Mouse (Mus musculus) stomach, embryonic 16.5 days (tissue): Measurements from ENCODE around the gene Pink1. TPM values are rescaled to one million over a fixed set of nuclear protein-coding genes. Genes with fewer than 3 reads are reported as not detected.

Source experiments
- ATAC-seq: fragments of 200-750 bp; cut with Nextera tagmentation; 2 replicates; pipeline ENCODE4 v1.8.0; 2017; ENCODE audit warnings: moderate number of reproducible peaks, moderate TSS enrichment; ENCODE audit not compliant: insufficient read depth, low FRiP score
- H3K27ac ChIP-seq: fragments of 300-500 bp; sonication (generic); 2 replicates; pipeline ENCODE4 v1.5.1; 2014; ENCODE audit warnings: low read length
- H3K27me3 ChIP-seq: fragments of 300-500 bp; sonication (generic); 2 replicates; pipeline ENCODE4 v1.6.1; 2014; ENCODE audit warnings: low read length, control low read depth, mixed read lengths; ENCODE audit not compliant: control insufficient read depth, insufficient read depth
- H3K36me3 ChIP-seq: fragments of 300-500 bp; sonication (generic); 2 replicates; pipeline ENCODE4 v1.6.1; 2014; ENCODE audit warnings: low read length; ENCODE audit not compliant: control insufficient read depth, insufficient read depth
- H3K4me1 ChIP-seq: fragments of 300-500 bp; sonication (generic); 2 replicates; pipeline ENCODE4 v1.6.1; 2014; ENCODE audit warnings: low read length, control low read depth, mixed read lengths; ENCODE audit not compliant: control insufficient read depth, insufficient read depth
- H3K4me2 ChIP-seq: fragments of 300-500 bp; sonication (generic); 2 replicates; pipeline ENCODE4 v1.6.1; 2014; ENCODE audit warnings: low read depth, low read length, mixed read lengths
- H3K4me3 ChIP-seq: fragments of 300-500 bp; sonication (generic); replicated peaks from 2 replicates; pipeline ENCODE4 v1.5.1; 2014; ENCODE audit warnings: mild to moderate bottlenecking, low read length
- H3K9ac ChIP-seq: fragments of 300-500 bp; sonication (generic); 2 replicates; pipeline ENCODE4 v1.6.1; 2014; ENCODE audit warnings: low read length
- H3K9me3 ChIP-seq: fragments of 300-500 bp; sonication (generic); replicated peaks from 2 replicates; pipeline ENCODE4 v1.6.1; 2016; ENCODE audit warnings: low read length, control low read depth; ENCODE audit not compliant: control insufficient read depth
- WGBS: fragments of 180-500 bp; shearing (Covaris S2); extraction: QIAGEN DNeasy Blood & Tissue Kit; methylation state at CpG from one replicate; pipeline ENCODE4 v1.1.7; 2014; 5-methylcytosine and 5-hydroxymethylcytosine counted together
- polyA plus RNA-seq: library from polyadenylated mRNA; unstranded; fragments of >200 nt; fragmentation: Nextera tagmentation; extraction: Ambion mirVana; gene quantifications from 2 replicates; pipeline ENCODE4 v1.2.1, GENCODE M21; 2015

The Pink1 gene
- polyA plus RNA-seq, 1 experiment from 2014 or later = 33.0 TPM

- Histone ChIP-seq H3K4me1 (peaks cover 13% of the 10 kb centered on the region), H3K27me3 (no peaks in the 10 kb centered on the region), H3K4me3 (no peak overlapping the region), H3K9me3 (no peaks in the 10 kb centered on the region), H3K36me3 (no peaks in the 10 kb centered on the region), H3K9ac (no peak overlapping the region), H3K4me2 (no peak overlapping the region), H3K27ac (no peak overlapping the region)
- 84% methylated on average over 10 of the region's 10 CpGs for WGBS
- no peak for ATAC-seq
Observed at GRCm38 (mm10) chr4:138301271-138301780, 24.8 kb downstream of the Pink1 start.

- Histone ChIP-seq H3K27ac (no peak overlapping the region), H3K9me3 (no peaks in the 10 kb centered on the region), H3K27me3 (no peaks in the 10 kb centered on the region), H3K4me1 (no peaks in the 10 kb centered on the region), H3K36me3 (no peaks in the 10 kb centered on the region), H3K4me2 (no peak overlapping the region), H3K4me3 (no peak overlapping the region), H3K9ac (no peak overlapping the region)
- 73% methylated on average over 13 of the region's 14 CpGs for WGBS
- ATAC-seq = no peak
Observed at GRCm38 (mm10) chr4:138293949-138294550, 32.1 kb downstream of the Pink1 start.

- H3K27ac ChIP-seq = no peak overlapping the region
- no peak overlapping the region for H3K4me2 ChIP-seq
- no peak for ATAC-seq
- H3K36me3 ChIP-seq = no peaks in the 10 kb centered on the region
- H3K27me3 ChIP-seq = no peaks in the 10 kb centered on the region
- no peaks in the 10 kb centered on the region for H3K9me3 ChIP-seq
- H3K4me1 ChIP-seq = no peaks in the 10 kb centered on the region
- H3K9ac ChIP-seq = peak overlapping the region; percentile 2; the same call in 1 of the 2 replicates
- 58% methylated on average over 18 of the region's 18 CpGs for WGBS
- no peak overlapping the region for H3K4me3 ChIP-seq
Observed at GRCm38 (mm10) chr4:138293261-138293948, 32.7 kb downstream of the Pink1 start.

- no peak overlapping the region for H3K4me3 ChIP-seq
- 80% methylated on average over 13 of the region's 13 CpGs for WGBS
- H3K9ac ChIP-seq = no peak overlapping the region
Observed at GRCm38 (mm10) chr4:138292028-138292427, 34.1 kb downstream of the Pink1 start.

GRCm38 (mm10) chr4:138288691-138289090 is 37.4 kb downstream of the Pink1 start:
- Histone ChIP-seq H3K9me3 (no peaks in the 10 kb centered on the region), H3K4me1 (no peaks in the 10 kb centered on the region), H3K4me2 (no peak overlapping the region), H3K36me3 (no peaks in the 10 kb centered on the region), H3K9ac (no peak overlapping the region), H3K27ac (no peak overlapping the region), H3K4me3 (no peak overlapping the region), H3K27me3 (no peaks in the 10 kb centered on the region)
- 82% methylated on average over 7 of the region's 7 CpGs for WGBS
- ATAC-seq = no peak

More at GRCm38 (mm10) chr4:138292028-138292427, 34.1 kb downstream of the Pink1 start:
- H3K9me3 ChIP-seq = no peaks in the 10 kb centered on the region
- no peak for ATAC-seq
- no peaks in the 10 kb centered on the region for H3K27me3 ChIP-seq
- H3K27ac ChIP-seq = no peak overlapping the region
- no peak overlapping the region for H3K4me2 ChIP-seq
- no peaks in the 10 kb centered on the region for H3K4me1 ChIP-seq
- no peaks in the 10 kb centered on the region for H3K36me3 ChIP-seq

- Histone ChIP-seq H3K4me1 (no peaks in the 10 kb centered on the region), H3K9ac (no peak overlapping the region), H3K4me3 (no peak overlapping the region), H3K27ac (no peak overlapping the region), H3K9me3 (no peaks in the 10 kb centered on the region), H3K36me3 (no peaks in the 10 kb centered on the region), H3K27me3 (no peaks in the 10 kb centered on the region), H3K4me2 (no peak overlapping the region)
- 75% methylated on average over 12 of the region's 12 CpGs for WGBS
- no peak for ATAC-seq
Observed at GRCm38 (mm10) chr4:138286411-138286810, 39.7 kb downstream of the Pink1 start.

GRCm38 (mm10) chr4:138282834-138283233 is 43.3 kb downstream of the Pink1 start:
- no peak overlapping the region for H3K27ac ChIP-seq
- H3K4me2 ChIP-seq = no peak overlapping the region
- 26% methylated on average over 4 of the region's 4 CpGs for WGBS
- H3K9ac ChIP-seq = no peak overlapping the region
- no peaks in the 10 kb centered on the region for H3K36me3 ChIP-seq
- no peak overlapping the region for H3K4me3 ChIP-seq
- no peaks in the 10 kb centered on the region for H3K4me1 ChIP-seq
- no peaks in the 10 kb centered on the region for H3K9me3 ChIP-seq
- no peak for ATAC-seq
- H3K27me3 ChIP-seq = no peaks in the 10 kb centered on the region

- no peak overlapping the region for H3K4me2 ChIP-seq
- no peak overlapping the region for H3K27ac ChIP-seq
- 65% methylated on average over 7 of the region's 7 CpGs for WGBS
- no peaks in the 10 kb centered on the region for H3K4me1 ChIP-seq
- no peaks in the 10 kb centered on the region for H3K36me3 ChIP-seq
- H3K9me3 ChIP-seq = no peaks in the 10 kb centered on the region
- H3K4me3 ChIP-seq = no peak overlapping the region
- ATAC-seq = no peak
- no peaks in the 10 kb centered on the region for H3K27me3 ChIP-seq
- no peak overlapping the region for H3K9ac ChIP-seq
Observed at GRCm38 (mm10) chr4:138278346-138278745, 47.8 kb downstream of the Pink1 start.
